Mouse (Mus musculus) layer of hippocampus, adult 8-10 months (tissue): Measurements from ENCODE around the gene Herc4. TPM values are rescaled to one million over a fixed set of nuclear protein-coding genes. Genes with fewer than 3 reads are reported as not detected.

Source experiments
- DNase-seq, 2 experiments: peaks; one replicate each; pipeline ENCODE4 v3.0.0; 2022; ENCODE audit warnings: low spot score in 2 of 2
- total RNA-seq, 4 experiments: library from RNA; stranded (reverse); gene quantifications; 2 replicates each; pipeline ENCODE4 v1.2.4; 2022

Herc4 gene
- 10 to 100 TPM; 39.5 to 49.5 (median 40.2) TPM for total RNA-seq

- DNase-seq: peak; percentile 91 to 94
Observed at GRCm38 (mm10) chr10:63243493-63244054, at the start of gene Herc4. Gene Herc4, plus strand, starts transcription at chr10:63243810.

GRCm38 (mm10) chr10:63199008-63199407 lies 44.6 kb upstream of the Herc4 start:
- DNase-seq: no peak

- no peak for DNase-seq
Observed at GRCm38 (mm10) chr10:63201534-63201933, 42.1 kb upstream of the Herc4 start.

- DNase-seq: no peak
Observed at GRCm38 (mm10) chr10:63203002-63203401, 40.6 kb upstream of the Herc4 start.

GRCm38 (mm10) chr10:63203728-63204127 lies 39.9 kb upstream of the Herc4 start, which contains the start of gene Mypn:
Gene Mypn, minus strand, starts transcription at chr10:63203952.
- DNase-seq: no peak

- DNase-seq: no peak
Observed at GRCm38 (mm10) chr10:63208871-63209270, 34.7 kb upstream of the Herc4 start.

GRCm38 (mm10) chr10:63221081-63221783 lies 22.4 kb upstream of the Herc4 start:
- no peak for DNase-seq

- DNase-seq: no peak
Observed at GRCm38 (mm10) chr10:63224341-63224740, 19.3 kb upstream of the Herc4 start.

GRCm38 (mm10) chr10:63230266-63230665 lies 13.3 kb upstream of the Herc4 start:
- no peak for DNase-seq

GRCm38 (mm10) chr10:63230854-63231253 lies 12.8 kb upstream of the Herc4 start:
- no peak for DNase-seq

GRCm38 (mm10) chr10:63231630-63232029 lies 12.0 kb upstream of the Herc4 start:
- DNase-seq: no peak

GRCm38 (mm10) chr10:63234133-63234532 lies 9.5 kb upstream of the Herc4 start:
- DNase-seq: peak; percentile 27 to 38

- no peak for DNase-seq
Observed at GRCm38 (mm10) chr10:63235889-63236288, 7.7 kb upstream of the Herc4 start.

GRCm38 (mm10) chr10:63236663-63237062 lies 6.9 kb upstream of the Herc4 start:
- no peak for DNase-seq

GRCm38 (mm10) chr10:63237206-63237605 lies 6.4 kb upstream of the Herc4 start:
- no peak for DNase-seq

GRCm38 (mm10) chr10:63238090-63238489 lies 5.5 kb upstream of the Herc4 start:
- DNase-seq: no peak

- DNase-seq: no peak
Observed at GRCm38 (mm10) chr10:63239848-63240247, 3.8 kb upstream of the Herc4 start.

- DNase-seq: no peak
Observed at GRCm38 (mm10) chr10:63240868-63241271, 2.7 kb upstream of the Herc4 start.

GRCm38 (mm10) chr10:63242798-63243435 lies 693 bp upstream of the Herc4 start:
- no peak for DNase-seq

- no peak for DNase-seq
Observed at GRCm38 (mm10) chr10:63244055-63244671, 553 bp downstream of the Herc4 start.

GRCm38 (mm10) chr10:63244746-63245145 lies 1.1 kb downstream of the Herc4 start:
- DNase-seq: no peak

- no peak for DNase-seq
Observed at GRCm38 (mm10) chr10:63245846-63246245, 2.2 kb downstream of the Herc4 start.
